Mouse (Mus musculus): ENCODE data around the gene Bri3bp.
A peak's percentile ranks its signal among the peaks of the same experiment; 100 is the strongest.
"Not testable (repeated sequence)": the region's sequence is repeated elsewhere in the genome, so short reads cannot be mapped to it uniquely, and the experiment has no call there.

Gene Bri3bp

DNA sequence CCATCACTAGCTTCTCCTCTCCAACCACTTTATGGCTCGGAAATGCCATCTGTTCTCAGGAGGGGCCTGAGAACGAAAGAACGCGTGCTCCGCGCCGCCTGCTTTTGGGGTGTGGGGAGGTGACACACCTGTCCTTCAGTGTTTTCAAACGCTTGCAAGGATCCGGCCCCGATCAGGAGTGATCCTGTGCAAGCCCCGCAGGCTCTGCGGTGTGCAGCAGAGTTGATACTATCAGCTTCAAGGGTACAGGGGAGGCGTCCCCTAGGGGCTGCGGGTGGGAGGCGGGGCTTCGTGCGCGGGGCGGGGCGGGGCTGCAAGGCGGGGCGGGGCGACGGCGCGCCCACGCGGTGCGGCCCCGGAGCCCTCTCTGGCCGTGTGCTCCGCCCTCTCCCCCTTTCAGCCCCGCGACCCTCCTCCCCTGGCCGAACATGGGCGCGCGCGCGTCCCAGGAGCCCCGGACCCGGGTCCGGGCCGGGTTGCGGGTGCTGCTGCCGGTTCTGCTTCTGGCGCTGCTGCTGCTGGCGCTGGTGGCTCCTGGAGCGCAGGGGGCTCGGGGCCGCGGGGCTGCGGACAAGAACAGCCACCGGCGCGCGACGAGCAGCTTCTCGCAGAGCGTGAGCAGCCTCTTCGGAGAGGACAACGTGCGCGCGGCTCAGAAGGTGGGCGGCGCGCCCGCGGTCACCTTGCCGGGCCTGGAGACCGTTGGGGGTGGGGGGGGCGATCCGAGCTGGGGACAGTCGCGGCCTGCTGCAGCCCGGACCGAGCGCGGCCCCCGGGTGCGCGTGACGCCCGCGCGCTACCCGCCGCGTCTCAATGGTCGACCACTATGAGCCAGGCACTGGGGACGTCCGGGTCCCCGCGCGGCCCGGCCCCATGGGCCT lies at the start of gene Bri3bp:
Bri3bp (plus strand) TSS at position 335 of the 881 bp plus-strand sequence.
- peak; percentile 77 to 82 for DNase-seq

DNA sequence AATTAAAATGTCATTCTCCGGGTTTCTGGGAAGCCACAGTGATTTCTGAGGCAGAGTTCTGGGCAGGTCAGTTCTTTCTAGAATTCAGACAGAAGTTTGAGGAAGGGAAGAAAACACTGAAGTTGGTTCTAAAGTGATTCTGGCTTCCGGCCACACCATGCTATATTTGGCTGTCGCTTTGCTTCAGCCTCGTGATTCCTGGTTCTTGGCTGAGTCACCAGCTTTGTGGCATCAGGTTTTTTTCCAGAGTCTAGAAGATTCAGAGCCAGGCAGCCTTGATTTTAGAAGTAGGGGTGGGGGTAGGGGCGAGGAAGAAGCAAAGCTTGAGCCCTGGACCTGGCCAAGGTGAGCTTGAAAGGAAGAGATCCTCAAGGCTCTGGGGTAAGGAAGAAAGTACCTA lies 49.8 kb upstream of the Bri3bp start:
- DNase-seq, result peak; percentile 69 to 82

DNA sequence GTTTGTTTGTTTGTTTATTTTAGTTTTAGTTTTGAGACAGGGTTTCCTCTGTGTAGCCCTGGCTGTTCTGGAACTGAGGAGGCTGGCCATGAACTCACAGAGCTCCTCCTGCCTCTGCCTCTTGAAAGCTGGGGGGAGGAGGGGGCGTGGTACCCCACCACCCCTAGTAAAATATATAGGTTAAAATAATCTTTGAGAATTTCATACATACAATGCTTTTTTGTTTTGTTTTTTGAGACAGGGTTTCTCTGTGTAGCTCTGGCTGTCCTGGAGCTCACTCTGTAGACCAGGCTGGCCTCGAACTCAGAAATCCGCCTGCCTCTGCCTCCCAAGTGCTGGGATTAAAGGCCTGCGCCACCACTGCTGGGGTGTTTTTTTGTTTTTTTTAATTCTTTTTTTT lies 49.2 kb upstream of the Bri3bp start:
- DNase-seq, result not testable (repeated sequence)

DNA sequence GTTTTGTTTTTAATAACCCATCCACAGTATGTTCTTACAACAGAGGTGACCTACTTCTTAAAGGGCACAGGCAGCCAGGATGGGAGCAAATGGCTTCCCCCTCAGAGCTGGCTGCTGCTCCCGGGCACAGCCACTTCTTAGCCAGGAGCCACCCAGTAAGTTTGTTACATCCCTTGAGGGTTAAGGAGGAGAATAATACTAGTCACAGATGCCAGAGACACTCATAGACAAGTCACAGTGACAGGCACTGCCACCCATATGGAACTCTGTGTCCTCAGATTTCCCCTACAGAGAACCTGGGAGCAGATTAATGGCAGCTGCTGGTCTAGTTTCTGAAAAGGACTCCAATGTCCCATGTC lies 48.8 kb upstream of the Bri3bp start:
- peak in 1 of 2 experiments; percentile 57 for DNase-seq

DNA sequence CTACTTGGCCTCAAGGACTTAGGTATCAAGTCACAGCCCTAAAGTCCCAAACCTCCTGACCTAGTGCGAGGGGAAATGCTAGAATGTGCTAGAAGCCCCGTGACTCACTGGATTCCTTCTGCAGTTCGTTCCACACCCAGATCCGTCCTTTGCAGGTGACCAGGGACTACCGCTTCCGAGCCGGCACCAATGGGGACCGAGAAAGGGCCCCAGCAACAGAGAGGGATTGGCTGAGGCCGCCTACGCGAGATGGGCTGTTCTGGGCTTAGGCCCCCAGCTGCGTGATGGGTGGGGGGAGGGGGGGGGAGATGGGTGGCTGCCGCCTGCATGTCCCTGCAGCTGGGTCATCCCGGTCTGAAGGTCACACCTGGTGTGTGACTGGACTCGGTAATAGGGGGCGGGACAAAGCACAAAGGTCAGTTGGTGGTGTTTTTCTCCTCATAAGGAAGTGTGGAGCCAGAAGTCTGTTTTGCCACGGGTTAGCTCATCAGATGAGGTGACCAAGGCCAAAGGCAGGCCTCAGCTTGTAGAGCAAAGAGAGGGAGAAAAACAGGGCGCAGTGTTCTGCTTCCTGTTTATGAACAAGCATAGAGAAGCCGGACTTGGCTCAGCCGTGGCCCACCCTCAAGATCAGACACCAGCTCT lies 48.3 kb upstream of the Bri3bp start:
- peak; percentile 97 to 98 for DNase-seq

DNA sequence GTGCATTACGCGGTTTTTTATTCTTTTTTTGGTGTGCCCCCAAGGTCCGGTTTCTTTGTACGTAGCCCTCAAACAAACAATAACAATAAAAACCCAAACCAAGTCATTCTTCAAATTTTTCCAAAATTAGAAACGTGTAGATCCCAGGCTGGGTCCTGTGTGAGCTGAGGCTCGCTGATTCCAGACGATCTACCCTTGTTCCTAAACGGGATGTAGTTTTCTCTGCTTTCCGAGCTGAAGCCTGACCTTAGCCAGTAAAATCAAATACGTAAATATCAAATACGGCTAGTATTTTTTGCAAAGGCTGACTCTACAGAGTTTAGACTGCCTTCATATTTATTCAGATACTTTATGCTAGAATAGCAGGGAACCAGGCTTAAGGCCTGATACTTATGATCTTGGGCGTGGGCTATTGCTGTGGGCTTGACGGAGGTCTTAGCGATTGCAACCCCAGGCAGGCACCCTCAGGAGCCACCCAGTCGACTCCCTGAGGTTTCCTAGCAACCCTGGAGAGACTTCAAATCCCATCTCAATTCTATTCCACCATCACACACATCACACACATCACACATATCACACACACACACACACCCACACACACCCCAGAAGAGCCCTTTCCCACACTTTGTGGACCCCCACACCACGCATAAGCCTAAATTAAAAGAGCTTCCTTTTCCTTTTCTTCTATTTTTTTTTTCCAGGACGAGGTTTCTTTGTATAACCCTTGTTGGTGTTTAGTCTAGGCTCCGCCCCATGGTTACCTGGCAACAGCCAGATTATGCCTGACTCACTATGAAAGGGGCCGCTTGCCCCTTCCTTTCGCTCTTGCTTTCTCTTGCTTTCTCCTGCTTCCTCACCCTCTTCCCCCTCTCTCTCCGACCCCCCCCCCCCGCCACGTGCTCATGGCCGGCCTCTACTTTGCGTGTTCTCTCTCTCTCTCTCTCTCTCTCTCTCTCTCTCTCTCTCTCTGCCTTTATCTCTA lies 47.5 kb upstream of the Bri3bp start:
- peak; percentile 54 to 65 for DNase-seq

DNA sequence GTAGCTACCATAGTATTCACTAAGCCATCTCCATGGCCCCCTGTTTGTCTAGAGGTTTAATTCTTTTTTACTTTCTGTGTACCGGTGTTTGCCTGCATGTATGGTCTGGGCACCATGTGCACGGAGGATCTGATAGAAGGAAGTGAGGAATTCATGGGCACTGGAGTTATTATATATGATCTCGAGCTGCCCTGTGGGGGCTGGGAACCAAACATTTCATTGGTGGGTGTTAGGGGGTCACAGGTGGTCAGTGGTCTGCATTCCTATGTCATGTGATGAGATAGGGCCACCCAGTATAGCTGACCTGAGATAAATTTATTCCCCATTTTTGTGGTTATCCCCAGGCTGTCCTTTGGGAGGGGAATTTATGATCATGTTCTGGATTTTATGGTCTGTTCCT lies 46.4 kb upstream of the Bri3bp start:
- no peak for DNase-seq

DNA sequence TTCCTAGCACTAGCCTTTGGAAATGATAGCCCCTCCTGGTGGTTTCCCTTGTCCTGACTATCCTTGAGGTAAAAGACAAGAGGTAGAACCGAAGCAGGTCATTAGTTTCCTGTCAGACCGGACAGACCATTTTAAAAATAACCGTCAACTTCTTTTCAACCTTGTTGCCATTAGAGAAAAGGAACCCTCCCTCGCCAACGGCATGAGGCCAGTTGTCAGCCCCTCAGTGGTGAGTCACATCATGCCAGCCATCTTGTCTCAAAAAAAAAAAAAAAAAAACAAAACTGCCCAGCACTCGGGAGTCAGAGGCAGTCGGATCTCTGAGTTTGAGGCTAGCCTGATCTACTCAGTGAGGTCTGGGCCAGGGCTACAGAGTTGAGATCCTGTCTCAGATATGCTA lies 40.5 kb upstream of the Bri3bp start:
- no peak for DNase-seq

DNA sequence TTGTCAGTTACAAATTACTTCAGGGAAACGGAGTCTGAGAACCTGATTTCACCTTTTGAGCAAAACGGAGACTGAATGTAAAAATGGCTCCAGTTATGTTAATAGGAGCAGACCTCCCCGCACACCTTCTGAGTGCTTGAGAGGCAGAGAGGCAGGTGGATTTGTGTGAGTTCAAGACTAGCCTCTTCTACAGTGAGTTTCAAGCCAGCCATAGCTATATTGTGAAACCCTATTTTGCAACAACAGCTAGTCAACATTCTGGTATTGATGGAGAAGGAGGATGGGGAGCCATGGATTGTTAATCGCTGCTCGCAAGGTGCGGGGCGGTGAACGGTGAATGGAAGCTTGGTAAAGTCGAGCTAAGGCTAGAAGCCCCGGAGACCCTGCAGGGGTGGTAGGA lies 38.9 kb upstream of the Bri3bp start:
- DNase-seq, result no peak

DNA sequence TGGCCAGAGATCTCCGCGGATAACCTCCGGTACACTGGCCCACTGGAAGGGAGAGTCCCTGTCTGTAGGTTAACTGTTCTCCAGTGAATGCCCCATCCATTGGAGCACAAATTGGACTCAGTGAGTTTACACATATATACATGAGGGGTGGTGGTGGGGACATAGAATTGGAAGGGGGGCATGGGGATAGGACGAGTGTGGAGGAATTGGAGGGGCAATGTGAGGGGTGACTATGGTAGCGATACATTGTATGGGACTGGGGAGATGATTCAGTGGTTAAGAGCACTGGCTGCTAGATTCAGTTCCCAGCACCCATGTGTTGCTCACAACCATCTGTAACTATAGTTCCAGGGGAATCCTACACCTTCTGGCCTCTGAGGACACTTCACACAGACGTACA lies 38.4 kb upstream of the Bri3bp start:
- DNase-seq, result no peak

DNA sequence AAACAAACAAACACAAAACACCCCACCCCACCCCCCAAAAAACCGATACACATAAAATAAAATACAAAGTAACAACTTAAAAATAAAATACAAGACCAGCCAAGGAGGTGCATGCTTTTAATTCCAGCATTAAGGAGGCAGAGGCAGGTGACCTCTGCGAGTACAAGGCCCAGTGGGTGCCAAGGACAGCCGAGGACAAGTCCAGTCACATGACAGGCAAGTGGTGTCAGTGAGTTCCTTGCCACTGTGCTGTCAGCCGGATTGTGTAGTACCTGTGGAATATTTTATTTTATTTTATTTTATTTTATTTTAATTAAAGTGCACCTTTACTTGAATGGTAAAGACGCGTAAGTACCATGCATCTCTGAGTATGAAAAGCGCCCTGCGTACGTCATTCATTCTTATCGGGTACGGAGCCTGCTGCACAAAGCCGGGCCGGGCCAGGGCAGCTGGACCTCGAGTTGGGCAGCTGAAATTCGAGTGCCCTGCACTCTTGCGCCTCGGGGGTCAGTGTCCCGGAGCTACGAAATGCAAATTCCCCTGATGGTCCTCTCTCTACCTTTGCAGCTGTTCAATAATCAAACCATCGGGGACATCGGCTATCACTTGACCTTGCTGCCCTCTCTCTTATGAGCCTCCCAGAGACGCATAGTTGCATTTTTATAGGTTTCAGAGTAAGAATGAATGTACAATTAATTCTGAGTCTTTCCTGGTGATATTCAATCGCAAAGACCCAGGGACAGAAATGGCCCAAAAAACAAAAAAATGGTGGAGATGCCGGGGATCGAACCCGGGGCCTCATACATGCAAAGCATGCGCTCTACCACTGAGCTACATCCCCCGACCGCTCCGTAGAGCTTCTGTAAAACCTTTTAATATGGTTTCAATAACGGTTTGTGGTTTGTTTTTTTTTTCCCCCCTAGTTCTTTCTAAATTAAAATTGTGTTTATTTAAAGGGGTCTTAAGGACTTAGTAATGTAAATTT lies 37.6 kb upstream of the Bri3bp start:
- DNase-seq, result peak; percentile 78 to 82

DNA sequence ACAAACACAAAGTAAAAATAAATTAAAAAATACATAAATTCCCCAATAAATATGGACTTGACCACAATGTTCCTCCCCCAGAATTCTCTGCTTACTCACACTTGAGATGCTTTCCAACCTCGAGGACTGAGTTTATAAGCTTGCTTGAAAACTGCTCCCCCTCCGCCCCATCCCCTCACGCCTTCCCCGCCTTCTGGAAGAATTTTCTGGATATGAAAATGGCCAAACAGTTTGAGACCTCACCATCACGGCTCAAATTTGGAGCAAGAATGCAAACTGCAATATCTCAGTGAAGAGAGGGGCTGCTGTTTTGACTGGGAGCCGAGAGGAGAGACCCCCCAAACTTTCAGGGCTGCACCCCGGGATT lies 36.8 kb upstream of the Bri3bp start:
- no peak for DNase-seq

DNA sequence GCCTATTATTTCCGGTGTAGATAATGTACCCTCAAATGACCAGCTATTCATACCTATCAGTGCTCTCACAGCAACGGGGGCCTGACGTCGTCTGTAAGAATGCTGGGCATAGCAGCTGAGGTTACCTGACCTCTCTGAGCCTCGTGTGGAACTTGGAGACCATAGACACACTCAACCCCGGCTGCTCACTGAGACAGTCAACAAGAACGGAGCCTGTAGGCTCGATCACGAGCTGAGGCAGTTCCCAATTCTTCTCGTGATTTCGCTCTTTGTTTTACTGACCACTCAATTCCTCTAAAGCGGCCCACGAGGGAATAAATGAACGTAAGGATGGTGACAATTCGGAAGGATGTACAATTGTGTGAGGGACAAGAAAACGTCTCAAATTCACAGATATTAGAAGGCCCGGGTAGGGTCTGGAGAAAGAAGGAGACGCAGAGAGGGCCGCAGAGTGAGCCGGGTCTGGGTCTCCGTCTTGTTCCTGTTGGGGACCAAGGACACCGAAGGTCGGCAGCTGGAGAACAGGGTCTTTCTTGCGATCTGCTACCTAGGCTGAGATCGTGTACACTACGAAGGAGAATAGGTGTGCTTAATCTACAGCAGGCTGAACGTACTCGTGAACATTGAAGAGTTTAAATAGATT lies 36.3 kb upstream of the Bri3bp start:
- DNase-seq, result peak; percentile 62 to 80

DNA sequence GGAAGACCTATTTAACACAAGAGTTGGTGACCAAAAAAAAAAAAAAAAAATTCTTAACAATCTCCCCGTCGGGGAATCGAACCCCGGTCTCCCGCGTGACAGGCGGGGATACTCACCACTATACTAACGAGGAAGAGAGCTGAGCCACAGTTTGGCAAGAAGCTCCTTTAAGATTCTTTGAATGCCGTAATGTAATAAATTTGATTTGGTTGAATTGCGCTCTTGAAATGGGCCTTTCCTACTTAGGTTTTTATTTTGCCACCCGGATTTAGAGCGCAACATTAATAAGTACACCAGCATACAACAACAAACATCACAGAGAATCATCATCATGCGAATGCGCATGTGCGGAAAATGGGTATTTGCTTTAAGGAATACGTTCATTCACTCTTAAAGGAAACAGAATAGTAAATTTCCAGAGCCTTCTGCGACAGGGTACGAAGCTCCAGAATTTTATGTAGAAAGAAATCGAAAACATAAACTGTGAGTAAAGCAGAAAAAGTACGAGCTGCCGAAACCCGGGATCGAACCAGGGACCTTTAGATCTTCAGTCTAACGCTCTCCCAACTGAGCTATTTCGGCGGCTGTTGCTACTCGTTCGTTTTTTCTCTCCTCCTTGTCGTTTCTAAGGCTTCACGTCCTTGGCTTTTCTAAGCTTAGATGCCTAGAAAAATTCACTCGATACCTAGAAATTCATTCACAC lies 35.7 kb upstream of the Bri3bp start:
- peak; percentile 89 to 92 for DNase-seq

DNA sequence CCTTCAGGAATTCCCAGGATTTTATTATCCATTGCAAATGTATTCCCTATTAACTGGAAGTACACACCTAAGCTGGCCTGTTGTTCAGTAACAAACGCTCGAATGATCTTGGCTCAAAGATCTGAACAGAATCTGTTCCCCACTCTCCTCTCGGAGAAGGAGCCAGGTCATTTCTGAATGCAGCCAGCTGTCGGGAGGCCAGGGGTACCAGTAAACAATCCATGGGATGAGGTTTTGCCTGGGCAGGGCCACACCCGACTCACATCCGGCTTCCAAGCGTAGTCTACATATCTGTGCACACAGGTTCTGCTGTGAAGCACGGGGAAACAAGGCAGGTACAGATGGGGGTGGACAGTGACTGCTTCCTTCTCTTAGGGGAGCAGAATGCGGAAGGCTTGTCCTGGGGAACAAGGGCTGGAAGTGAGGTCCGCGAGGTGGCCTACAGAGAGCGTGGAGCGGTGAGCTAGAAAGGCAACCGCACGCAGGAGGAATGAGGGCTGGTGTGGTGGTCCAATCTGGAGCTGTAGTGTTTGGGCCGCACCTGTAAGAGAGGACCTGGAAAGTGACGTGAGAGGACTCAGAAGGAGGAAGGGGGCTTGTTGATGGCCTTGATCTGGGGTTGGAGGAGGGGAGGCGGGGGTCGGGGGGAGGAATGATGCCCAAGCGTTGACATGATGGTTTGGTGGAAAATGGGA lies 34.9 kb upstream of the Bri3bp start:
- peak; percentile 72 to 85 for DNase-seq

DNA sequence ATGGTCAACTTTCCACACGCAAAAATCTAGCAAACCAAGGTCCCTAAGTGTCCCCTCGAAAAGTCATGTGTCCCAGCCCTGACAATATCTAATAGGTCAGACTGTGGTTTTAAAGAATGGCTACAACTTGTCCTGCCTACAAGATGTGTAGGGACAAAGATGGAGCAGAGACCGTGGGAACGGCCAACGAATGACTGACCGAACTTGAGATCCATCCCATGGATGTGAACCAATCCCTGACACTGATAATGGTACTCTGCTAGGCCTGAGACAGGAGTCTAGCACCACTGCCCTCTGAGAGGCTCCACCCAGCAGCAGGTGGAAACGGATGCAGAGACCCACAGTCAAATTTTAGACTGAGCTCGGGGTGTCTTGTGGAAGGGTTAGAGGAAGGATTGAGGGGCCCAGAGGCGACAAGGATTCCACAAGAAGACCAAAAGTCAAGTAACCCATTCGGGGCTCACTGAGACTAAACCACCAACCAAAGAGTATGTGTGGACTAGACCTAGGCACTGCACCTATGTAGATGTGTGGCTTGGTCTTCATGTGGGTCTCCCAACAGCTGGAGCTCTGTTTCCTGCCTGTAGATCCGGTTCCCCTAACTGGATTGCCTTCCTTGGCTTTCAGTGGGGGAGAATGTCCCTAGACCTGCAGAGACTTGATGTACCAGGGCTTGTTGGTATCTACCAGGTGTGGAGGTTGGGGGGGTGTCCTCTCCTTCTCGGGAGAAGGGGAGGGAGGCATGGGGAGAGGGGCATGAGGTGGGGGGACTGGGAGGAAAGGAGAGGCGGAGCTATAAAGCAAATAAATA lies 34.1 kb upstream of the Bri3bp start:
- DNase-seq, result no peak

DNA sequence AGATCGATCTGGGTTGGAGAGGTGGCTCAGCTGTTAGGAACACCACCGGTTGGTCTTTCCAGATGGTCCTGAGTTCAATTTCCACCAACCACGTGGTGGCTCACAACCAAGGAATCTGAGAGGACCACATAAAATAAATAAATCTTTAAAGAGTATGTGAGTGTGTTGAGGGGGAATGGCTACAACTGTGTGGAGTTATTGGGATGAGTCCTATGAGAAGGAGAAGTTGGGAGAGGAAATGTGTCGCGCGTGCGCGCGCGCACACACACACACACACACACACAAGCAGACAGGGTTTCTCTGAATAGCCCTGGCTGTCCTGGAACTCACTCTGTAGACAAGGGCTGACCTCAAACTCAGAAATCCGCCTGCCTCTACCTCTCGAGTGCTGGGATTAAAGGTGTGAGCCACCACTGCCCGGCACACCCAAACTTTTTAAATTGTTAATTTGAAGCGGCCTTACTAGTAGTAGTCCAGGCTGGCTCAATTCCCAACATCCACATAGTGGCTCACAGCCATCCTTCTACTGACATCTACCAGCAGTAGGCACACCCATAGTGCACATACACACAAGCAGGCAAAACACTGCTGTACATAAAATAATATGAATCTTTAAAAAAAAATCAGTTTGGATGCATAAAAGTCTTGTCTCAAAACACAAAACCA lies 33.3 kb upstream of the Bri3bp start:
- no peak for DNase-seq

DNA sequence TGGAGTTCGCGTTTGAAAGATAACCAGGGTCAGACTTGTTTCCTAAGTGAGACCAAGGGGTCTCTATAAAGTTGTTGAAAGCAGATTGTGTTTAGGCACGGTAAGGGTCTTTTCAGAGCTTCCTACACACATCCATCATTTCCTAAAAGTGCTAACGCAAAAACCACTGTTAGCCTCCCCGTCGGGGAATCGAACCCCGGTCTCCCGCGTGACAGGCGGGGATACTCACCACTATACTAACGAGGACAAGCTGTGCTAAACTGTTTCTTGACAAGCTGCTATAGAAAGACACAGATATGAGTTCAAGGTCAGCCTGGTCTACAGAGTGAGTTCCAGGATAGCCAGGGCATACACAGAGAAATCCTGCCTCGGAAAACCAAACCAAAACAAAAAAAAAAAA lies 32.5 kb upstream of the Bri3bp start:
- DNase-seq, result peak; percentile 80 to 86
